Mouse (Mus musculus) bone marrow, adult 2 months (tissue): ENCODE measurements at regions not wholly inside any gene's neighbourhood (a gene's known extent, or its start where the extent isn't known, plus 50 kb on each side); places are given as distances from the start of the nearest gene placed in this dataset.

Source experiments
- CTCF ChIP-seq: fragments of 200-500 bp; IDR thresholded peaks from 2 replicates; pipeline ENCODE4 v1.5.1; 2011; ENCODE audit warnings: low read length, control low read depth; ENCODE audit not compliant: control insufficient read depth, insufficient read depth
- POLR2A ChIP-seq: fragments of 200-500 bp; IDR thresholded peaks from 2 replicates; pipeline ENCODE4 v1.6.1; 2011; ENCODE audit warnings: low read depth, mild to moderate bottlenecking, control low read depth, low read length, borderline replicate concordance; ENCODE audit not compliant: control insufficient read depth

- no peak for TF ChIP-seq CTCF
- no peak for TF ChIP-seq POLR2A
Measured at GRCm38 (mm10) chr3:35104884-35105283, 454.7 kb downstream of the Sox2 start.
